Mouse (Mus musculus): ENCODE data around the gene Tspan6. TPM values are rescaled to one million over a fixed set of nuclear protein-coding genes. Genes with fewer than 3 reads are reported as not detected.

The Tspan6 gene
- polyA plus RNA-seq (2014; fragmentation: Illumina TruSeq; extraction: RNeasy Lipid Tissue Mini Kit (QIAGEN cat#74804); ENCODE audit: low read depth, low replicate concordance), result 10.0 TPM

DNA sequence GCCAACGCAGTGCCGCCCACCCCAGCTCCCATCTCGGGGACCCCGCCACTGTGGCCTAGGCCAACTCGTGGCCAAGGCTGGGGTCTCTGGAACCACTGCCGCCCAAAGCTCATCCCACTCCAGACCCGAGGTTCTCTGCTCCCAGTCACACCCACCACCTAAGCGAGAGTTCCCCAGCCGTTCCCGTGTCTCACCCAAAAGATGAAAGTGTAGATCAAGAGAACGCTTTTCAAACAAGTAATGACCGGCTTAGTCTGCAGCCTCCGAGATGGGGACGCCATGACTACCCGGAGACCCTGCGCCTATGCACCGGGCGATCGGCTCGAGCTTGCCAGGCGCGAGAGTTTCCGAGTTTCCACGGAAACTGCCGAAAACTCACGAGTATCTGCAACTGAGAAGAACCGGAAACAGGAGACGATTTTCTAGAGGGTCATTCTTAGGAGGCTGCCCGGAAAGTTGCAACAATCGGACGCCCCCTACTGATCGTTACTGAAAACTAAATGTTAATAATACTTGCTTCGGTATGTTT lies at the start of gene Tspan6:
Gene Tspan6 (minus strand): TSS at position 416 of the 529 bp plus-strand sequence.

GRCm38 (mm10) chrX:133908261-133908660 lies 10.0 kb upstream of the Tspan6 start, which contains the start of gene Srpx2:
Gene Srpx2 (plus strand): TSS chrX:133908426.

DNA sequence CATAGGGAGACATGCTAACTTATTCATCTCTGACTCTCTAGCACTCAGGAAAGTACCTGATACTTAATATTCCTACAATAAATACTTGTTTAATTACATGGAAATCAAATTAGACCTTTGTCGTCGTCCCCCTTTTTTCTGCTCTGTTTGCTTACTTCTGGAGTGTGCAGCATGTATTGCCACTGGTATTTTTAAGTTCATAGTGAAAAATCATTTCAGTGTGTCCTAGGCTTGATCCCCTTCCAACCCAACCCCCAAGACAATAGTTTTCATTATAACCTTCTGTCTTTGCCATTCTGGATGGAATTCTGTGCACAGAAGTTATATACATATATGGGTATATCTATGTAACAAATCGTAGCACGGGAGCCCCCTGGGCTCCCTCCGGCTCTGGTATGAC lies 47.5 kb downstream of the Tspan6 start, which contains the start of gene Tnmd:
Gene Tnmd (plus strand): TSS at position 301 of the 400 bp plus-strand sequence.

Other genes starting within 250 kb of the Tspan6 start
- 5.1 TPM for gene Pcdh19, start 209.4 kb downstream of the Tspan6 start, polyA plus RNA-seq (2014; fragmentation: Illumina TruSeq; extraction: RNeasy Lipid Tissue Mini Kit (QIAGEN cat#74804); ENCODE audit: low read depth, low replicate concordance)
- 0.34 TPM for gene Tnmd, start 47.4 kb downstream of the Tspan6 start, polyA plus RNA-seq (2014; fragmentation: Illumina TruSeq; extraction: RNeasy Lipid Tissue Mini Kit (QIAGEN cat#74804); ENCODE audit: low read depth, low replicate concordance)
- gene Srpx2, start 10.0 kb upstream of the Tspan6 start, polyA plus RNA-seq (2014; fragmentation: Illumina TruSeq; extraction: RNeasy Lipid Tissue Mini Kit (QIAGEN cat#74804); ENCODE audit: low read depth, low replicate concordance), result 5.5 TPM
- 1.7 TPM for gene Sytl4, start 83.4 kb upstream of the Tspan6 start, polyA plus RNA-seq (2014; fragmentation: Illumina TruSeq; extraction: RNeasy Lipid Tissue Mini Kit (QIAGEN cat#74804); ENCODE audit: low read depth, low replicate concordance)
- 12.5 TPM for gene Cstf2, start 160.8 kb upstream of the Tspan6 start, polyA plus RNA-seq (2014; fragmentation: Illumina TruSeq; extraction: RNeasy Lipid Tissue Mini Kit (QIAGEN cat#74804); ENCODE audit: low read depth, low replicate concordance)

All from heart, adult 10 weeks (tissue).